9 mouse cellular contexts compared by ENCODE assay signal in the genomic region with DNA sequence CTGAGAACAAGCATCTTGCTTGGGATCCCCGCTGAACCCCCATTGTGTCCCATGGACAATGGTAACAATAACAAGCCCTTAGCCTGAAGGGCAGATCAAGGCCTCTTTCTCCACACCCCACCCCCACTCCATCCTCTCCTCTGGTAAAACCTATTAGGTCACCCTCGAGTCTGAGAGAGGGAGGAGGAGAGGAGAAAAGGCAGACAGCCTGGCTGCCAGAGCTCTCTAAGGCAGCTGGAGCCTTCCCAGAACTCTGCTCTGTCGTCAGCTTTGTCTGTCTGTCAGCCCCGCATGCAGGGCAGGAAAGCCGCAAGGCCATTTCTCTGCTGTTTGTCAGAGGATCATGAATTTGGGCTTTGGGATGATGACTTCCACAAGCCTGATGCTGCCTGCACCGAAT.
DNase-seq lines count a peak whose midpoint lies in the region; ATAC-seq lines count a peak whose summit lies in the region.
"Had no signal": no experiment of that assay in that cellular context is flagged by ENCODE, and none has a peak within 500 bp of the region (broad histone marks: within the 10 kb centered on the region; RNA-seq: fewer than 3 reads in every experiment).

No protein-coding gene starts in this region.

- H3K4me1 ChIP-seq in limb, embryonic 13.5 days = peaks cover 54% of the 10 kb centered on the region
- H3K4me1 ChIP-seq: liver, embryonic 13.5 days had no signal

- peak; percentile 61 to 62 for DNase-seq in cerebellum, postnatal 10 days
- no peak for DNase-seq in cerebellum, postnatal 36 days
- peak; percentile 92 for DNase-seq in R1 (ENCODE audit: low read depth, low spot score)
- DNase-seq in heart, adult 8-10 months (ENCODE audit: low spot score) = peak; percentile 31
- DNase-seq in yolk sac, embryonic 10.5 days (ENCODE audit: low spot score) = peak; percentile 30
- DNase-seq in cerebellum, adult 18-20 months = no peak
- no peak for DNase-seq in right cerebral cortex, postnatal 4 days
- DNase-seq: liver, embryonic 13.5 days had no signal

- 0 out of 2 replicates have a peak overlapping the region, but pooled peaks have one; percentile 22 for H3K4me2 ChIP-seq in limb, embryonic 13.5 days (replicated peaks)
- H3K4me2 ChIP-seq: liver, embryonic 13.5 days had no signal

- no peaks in the 10 kb centered on the region for H3K36me3 ChIP-seq in limb, embryonic 13.5 days
- H3K36me3 ChIP-seq: liver, embryonic 13.5 days had no signal

- 27% methylated on average over 6 of the region's 6 CpGs for WGBS in limb, embryonic 13.5 days

- no peaks in the 10 kb centered on the region for H3K27me3 ChIP-seq in limb, embryonic 13.5 days
- H3K27me3 ChIP-seq: liver, embryonic 13.5 days had no signal

- 0 out of 2 replicates have a peak overlapping the region, but pooled peaks have one; percentile 0 for H3K27ac ChIP-seq in limb, embryonic 13.5 days
- H3K27ac ChIP-seq: liver, embryonic 13.5 days had no signal

- H3K4me3 ChIP-seq in limb, embryonic 13.5 days = no peak overlapping the region
- H3K4me3 ChIP-seq: liver, embryonic 13.5 days had no signal

- H3K9me3 ChIP-seq in limb, embryonic 13.5 days = no peaks in the 10 kb centered on the region
- H3K9me3 ChIP-seq: liver, embryonic 13.5 days had no signal

- no peak overlapping the region for H3K9ac ChIP-seq in limb, embryonic 13.5 days
- H3K9ac ChIP-seq: liver, embryonic 13.5 days had no signal

- ATAC-seq in limb, embryonic 13.5 days (ENCODE audit: low FRiP score, low read depth) = no peak

Comparison
In these comparisons a context has a peak if more than half of its experiments do, and no peak if none do; other contexts are left out.
1. DNase-seq: peak in cerebellum, postnatal 10 days (2 of 2), R1 (single experiment), heart, adult 8-10 months (single experiment) and yolk sac, embryonic 10.5 days (single experiment); none in cerebellum, postnatal 36 days (0 of 2), cerebellum, adult 18-20 months (0 of 2) and right cerebral cortex, postnatal 4 days (single experiment).